Mouse (Mus musculus) ES-E14 (cell line): ENCODE results near the gene C2cd4d. TPM values are rescaled to one million over a fixed set of nuclear protein-coding genes. Genes with fewer than 3 reads are reported as not detected.

Source experiments
- DNase-seq: peaks from one replicate; pipeline ENCODE4 v3.0.0-alpha.2; 2013; ENCODE audit warnings: low read depth, low spot score
- H3K27ac ChIP-seq: 2 replicates; pipeline ENCODE4 v1.5.1; 2012; ENCODE audit warnings: low read depth, mild to moderate bottlenecking, low read length, moderate library complexity, mixed read lengths; ENCODE audit not compliant: poor library complexity, insufficient read depth, severe bottlenecking
- H3K36me3 ChIP-seq: 2 replicates; pipeline ENCODE4 v1.6.1; 2012; ENCODE audit warnings: mild to moderate bottlenecking, low read length, moderate library complexity, mixed read lengths; ENCODE audit not compliant: control insufficient read depth, poor library complexity, insufficient read depth, severe bottlenecking
- H3K4me1 ChIP-seq, 2 experiments: fragments of 150-350 bp in 1 of 2; sonication (generic) in 1 of 2; 2 replicates each; pipeline ENCODE4 v1.6.1; 2012; ENCODE audit warnings: low read length in 2 of 2, mild to moderate bottlenecking in 1 of 2, mixed read lengths in 1 of 2; ENCODE audit not compliant: control insufficient read depth in 2 of 2, insufficient read depth in 2 of 2, poor library complexity in 1 of 2
- H3K4me3 ChIP-seq, 2 experiments: fragments of 150-350 bp in 1 of 2; sonication (generic) in 1 of 2; 2 replicates each; pipeline ENCODE4 v1.5.1; 2012; ENCODE audit warnings: low read length in 2 of 2, low read depth in 1 of 2, mild to moderate bottlenecking in 1 of 2, mixed read lengths in 1 of 2; ENCODE audit not compliant: insufficient read depth in 1 of 2, poor library complexity in 1 of 2, severe bottlenecking in 1 of 2
- H3K9ac ChIP-seq: 2 replicates; pipeline ENCODE4 v1.6.1; 2012; ENCODE audit warnings: low read depth, mild to moderate bottlenecking, low read length, mixed read lengths; ENCODE audit not compliant: poor library complexity, insufficient read depth, severe bottlenecking
- H3K9me3 ChIP-seq: fragments of 150-350 bp; sonication (generic); 2 replicates; pipeline ENCODE4 v1.6.1; 2012; ENCODE audit warnings: low read depth, mild to moderate bottlenecking, low read length; ENCODE audit not compliant: control insufficient read depth, insufficient read depth
- CHD2 ChIP-seq: IDR thresholded peaks from 2 replicates; pipeline ENCODE4 v1.6.1; 2014; ENCODE audit warnings: mild to moderate bottlenecking, low read depth, low read length, inconsistent platforms
- HCFC1 ChIP-seq: IDR thresholded peaks from 2 replicates; pipeline ENCODE4 v1.6.1; 2012; ENCODE audit warnings: low read length, inconsistent platforms, borderline replicate concordance; ENCODE audit not compliant: insufficient read depth
- MAFK ChIP-seq: IDR thresholded peaks from 2 replicates; pipeline ENCODE4 v1.6.1; 2014; ENCODE audit warnings: mild to moderate bottlenecking, low read depth, low read length, inconsistent platforms; ENCODE audit not compliant: insufficient read depth
- ZC3H11A ChIP-seq: IDR thresholded peaks from 2 replicates; pipeline ENCODE4 v1.6.1; 2012; ENCODE audit warnings: low read depth, mild to moderate bottlenecking, inconsistent platforms, low read length, borderline replicate concordance
- ZNF384 ChIP-seq: IDR thresholded peaks from 2 replicates; pipeline ENCODE4 v1.6.1; 2012; ENCODE audit warnings: low read depth, low read length, inconsistent platforms
- in situ Hi-C, 2 experiments: fragments of 600-800 bp; cut with MboI; formaldehyde crosslinking; loops; one replicate each; pipeline ENCODE4 v1.15.1; 2025; ENCODE audit warnings: low sequenced_read_pairs in 2 of 2, inconsistent platforms in 1 of 2; ENCODE audit not compliant: unreplicated experiment in 2 of 2
- total RNA-seq: library from RNA; depleted of rRNA; stranded (reverse); fragments of 300-350 nt; gene quantifications from 2 replicates; pipeline ENCODE4 v1.2.3, GENCODE M21; 2012; rRNA removed

The C2cd4d gene
- total RNA-seq, 1 experiment = not detected

DNA sequence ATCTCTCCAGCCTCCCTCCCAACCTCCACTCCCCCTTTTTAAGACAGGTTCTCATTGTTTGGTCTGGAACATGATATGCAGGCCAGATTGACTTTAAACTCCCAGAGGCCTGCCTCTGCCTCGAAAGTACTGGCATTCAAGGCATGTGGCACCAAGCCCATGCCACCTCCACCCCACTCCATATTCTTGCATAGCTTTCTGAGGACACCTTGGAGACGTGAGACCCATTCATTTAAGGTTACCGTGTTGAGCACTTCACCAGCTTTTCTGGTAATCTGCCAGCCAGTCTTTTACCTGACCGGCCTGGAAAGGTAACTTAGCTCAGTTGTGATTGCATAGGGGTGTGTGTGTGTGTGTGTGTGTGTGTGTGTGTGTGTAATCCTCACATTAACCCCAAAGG lies 43.3 kb downstream of the C2cd4d start:
- Histone ChIP-seq H3K9me3 (no peaks in the 10 kb centered on the region), H3K36me3 (no peaks in the 10 kb centered on the region), H3K4me3 (no peak overlapping the region), H3K9ac (no peak overlapping the region), H3K4me1 (no peaks in the 10 kb centered on the region; a peak in 1 of 4 replicates), H3K27ac (no peak overlapping the region)
- no peak for TF ChIP-seq CHD2
- no peak for TF ChIP-seq ZC3H11A
- no peak for TF ChIP-seq MAFK
- TF ChIP-seq ZNF384 = no peak
- TF ChIP-seq HCFC1 = no peak
- no peak for DNase-seq
- in situ Hi-C loops = no loop called here

DNA sequence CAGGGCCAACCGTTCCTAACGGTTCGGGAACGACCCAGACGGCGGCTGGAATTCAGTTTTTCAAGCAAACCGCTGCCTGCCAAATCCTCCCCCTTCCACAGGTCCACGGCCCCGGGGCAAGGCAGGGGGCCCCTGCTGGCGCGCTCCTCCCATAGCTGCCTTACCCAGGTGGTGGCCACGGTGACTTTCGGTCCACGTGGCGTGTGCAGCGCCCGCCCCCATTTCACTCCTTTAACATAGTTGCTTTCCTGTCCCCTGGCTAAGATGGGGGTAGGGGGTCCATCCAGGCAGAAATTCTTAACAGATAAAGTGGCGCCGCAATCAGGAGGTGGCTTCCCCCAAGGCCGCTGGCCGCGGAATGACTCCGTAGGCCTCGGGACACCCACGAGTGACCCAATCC lies 50.3 kb downstream of the C2cd4d start:
- peak; percentile 9 for DNase-seq
- peak overlapping the region; percentile 32 to 48 for H3K4me3 ChIP-seq
- H3K36me3 ChIP-seq = 0 out of 2 replicates have a peak, but pooled peaks cover 2% of the 10 kb centered on the region
- H3K9ac ChIP-seq = no peak overlapping the region
- TF ChIP-seq MAFK (no peak), HCFC1 (no peak), ZNF384 (no peak), CHD2 (no peak), ZC3H11A (no peak)
- in situ Hi-C loops = no loop called here
- no peak overlapping the region for H3K27ac ChIP-seq
- no peaks in the 10 kb centered on the region for H3K9me3 ChIP-seq
- peaks cover 0 to 5% of the 10 kb centered on the region in 2 experiments; a peak in 1 of 4 replicates for H3K4me1 ChIP-seq

DNA sequence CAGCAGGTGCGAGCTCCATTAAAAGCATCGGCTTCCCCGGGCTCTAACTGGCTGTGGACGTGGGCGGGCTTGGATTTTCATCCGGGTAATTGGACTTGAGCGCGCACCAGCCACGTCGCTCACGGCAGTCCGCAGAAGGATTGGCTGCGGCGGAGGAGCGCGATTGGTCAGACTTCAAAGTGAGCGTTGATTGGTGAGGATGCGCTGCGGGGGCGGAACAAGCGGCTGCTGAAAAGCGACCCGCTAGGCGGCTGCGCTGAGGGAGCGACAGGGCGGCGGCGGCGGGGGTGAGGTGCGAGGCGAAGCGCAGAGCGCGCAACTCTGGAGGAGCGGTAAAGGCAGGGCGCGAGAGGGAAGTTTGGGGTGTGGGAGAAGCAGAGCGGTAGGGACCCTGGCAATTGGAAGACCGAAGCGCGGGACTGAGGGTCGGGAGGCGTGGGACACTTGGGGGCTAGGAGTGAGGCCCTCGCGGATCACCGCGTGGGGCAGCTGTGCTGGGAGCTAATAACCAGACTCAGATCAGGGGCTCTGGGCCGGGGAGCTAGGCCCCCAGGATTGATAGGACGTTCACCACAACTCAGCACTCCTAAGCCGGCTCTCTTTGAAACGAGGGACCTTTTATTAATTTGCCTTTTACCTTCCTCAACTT lies 50.9 kb downstream of the C2cd4d start, which contains the start of gene Tdrkh:
Gene Tdrkh (plus strand): TSS at position 243 of the 649 bp plus-strand sequence.
- Histone ChIP-seq H3K36me3 (0 out of 2 replicates have a peak, but pooled peaks cover 2% of the 10 kb centered on the region), H3K9ac (peak within 1 kb of the TSS; percentile 59), H3K4me1 (peaks cover 0 to 5% of the 10 kb centered on the region in 2 experiments; a peak in 1 of 4 replicates), H3K27ac (no peak within 1 kb of the TSS), H3K4me3 (peak within 1 kb of the TSS; percentile 43 to 59), H3K9me3 (no peaks in the 10 kb centered on the region)
- in situ Hi-C loops = no loop called here
- TF ChIP-seq HCFC1 = no peak
- TF ChIP-seq MAFK = no peak
- peak; percentile 91 for TF ChIP-seq CHD2
- 0 out of 2 replicates have a peak, but pooled peaks have one; percentile 31 for TF ChIP-seq ZC3H11A
- TF ChIP-seq ZNF384 = no peak
- DNase-seq = peak; percentile 94

Other genes starting within 250 kb of the C2cd4d start
- gene Gm10696, start 184.2 kb upstream of the C2cd4d start, total RNA-seq = 0.48 and 1.4 TPM in 2 replicates
- 1.4 and 2.4 TPM in 2 replicates for gene Gm5286, start 165.7 kb upstream of the C2cd4d start, total RNA-seq
- gene Gm4778, start 98.4 kb upstream of the C2cd4d start, total RNA-seq = 3.0 and 3.4 TPM in 2 replicates
- gene Them4, start 52.3 kb upstream of the C2cd4d start, total RNA-seq = 1.5 and 3.0 TPM in 2 replicates
- gene Them5, start 20.3 kb upstream of the C2cd4d start, total RNA-seq = 0.36 and 0.53 TPM in 2 replicates
- gene Rorc, start 10.4 kb downstream of the C2cd4d start, total RNA-seq = 0.21 TPM in 1 of 2 replicates, not detected in the other
- gene Lingo4, start 36.1 kb downstream of the C2cd4d start, total RNA-seq = not detected in 2 replicates
- gene Tdrkh, start 50.8 kb downstream of the C2cd4d start, total RNA-seq = 3.2 and 3.4 TPM in 2 replicates
- gene Mrpl9, start 80.9 kb downstream of the C2cd4d start, total RNA-seq = 39.0 and 53.0 TPM in 2 replicates
- gene Oaz3, start 81.5 kb downstream of the C2cd4d start, total RNA-seq = 0.36 and 0.48 TPM in 2 replicates
- 0.27 and 0.42 TPM in 2 replicates for gene Celf3, start 115.9 kb downstream of the C2cd4d start, total RNA-seq
- gene Riiad1, start 117.9 kb downstream of the C2cd4d start, total RNA-seq = not detected in 2 replicates
- gene Snx27, start 220.3 kb downstream of the C2cd4d start, total RNA-seq = 29.1 and 33.1 TPM in 2 replicates